Mouse (Mus musculus): ENCODE measurements around the gene Plek.

The Plek gene

DNA sequence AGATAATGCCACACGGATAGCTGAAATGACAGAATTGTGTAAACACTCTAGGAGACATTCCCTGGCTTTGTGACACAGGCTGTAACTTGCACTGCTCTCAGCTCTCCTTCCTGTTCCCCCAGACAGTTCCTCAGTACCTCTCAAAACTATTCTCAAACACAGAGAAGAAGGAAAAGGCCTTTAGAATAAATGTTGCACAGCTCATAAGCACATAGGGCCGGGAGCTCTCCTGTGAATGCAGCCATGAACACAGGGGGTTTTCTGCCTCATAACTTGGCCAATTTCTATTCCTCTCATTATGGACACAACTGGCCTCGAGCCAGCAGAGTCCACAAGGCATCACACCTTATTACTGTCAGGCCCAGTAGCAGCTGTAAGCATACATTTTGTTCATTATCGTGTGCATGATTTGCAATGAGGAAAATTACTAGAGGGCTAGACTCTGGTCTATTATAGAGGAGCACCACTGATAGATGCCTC is 110.2 kb downstream of the Plek start:
- no peak for DNase-seq

DNA sequence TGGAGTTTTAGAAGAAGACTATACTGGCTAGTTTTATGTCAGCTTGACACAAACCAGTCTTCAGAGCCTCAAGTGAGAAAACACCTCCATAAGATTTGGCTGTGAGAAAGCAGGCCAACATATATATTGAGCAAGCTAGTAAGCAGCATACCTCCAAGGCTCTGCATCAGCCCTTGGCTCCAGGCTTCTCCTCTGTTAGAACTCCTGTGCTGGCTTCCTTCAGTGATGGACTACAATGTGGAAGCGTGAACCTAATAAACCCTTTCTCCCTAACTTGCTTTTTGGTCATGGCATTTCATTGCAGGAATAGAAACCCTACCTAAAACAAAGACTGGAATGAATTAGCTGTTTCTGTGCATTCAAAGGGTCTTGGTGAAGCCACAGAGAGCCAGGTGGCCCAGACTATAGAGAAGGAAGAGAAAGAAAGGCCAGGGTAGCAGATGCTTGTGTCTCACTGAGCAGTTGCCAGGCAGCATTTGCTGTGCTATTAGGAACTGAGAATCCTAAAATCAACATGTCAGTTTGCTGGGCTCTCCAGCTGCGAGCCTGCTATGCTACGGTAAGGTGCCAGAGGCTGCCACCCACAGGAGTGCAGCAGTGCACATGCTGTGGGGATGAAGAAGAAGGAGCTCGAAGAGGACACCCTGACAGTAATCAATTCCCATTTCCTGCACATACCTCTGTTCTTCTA is 110.9 kb downstream of the Plek start:
- DNase-seq: no peak

DNA sequence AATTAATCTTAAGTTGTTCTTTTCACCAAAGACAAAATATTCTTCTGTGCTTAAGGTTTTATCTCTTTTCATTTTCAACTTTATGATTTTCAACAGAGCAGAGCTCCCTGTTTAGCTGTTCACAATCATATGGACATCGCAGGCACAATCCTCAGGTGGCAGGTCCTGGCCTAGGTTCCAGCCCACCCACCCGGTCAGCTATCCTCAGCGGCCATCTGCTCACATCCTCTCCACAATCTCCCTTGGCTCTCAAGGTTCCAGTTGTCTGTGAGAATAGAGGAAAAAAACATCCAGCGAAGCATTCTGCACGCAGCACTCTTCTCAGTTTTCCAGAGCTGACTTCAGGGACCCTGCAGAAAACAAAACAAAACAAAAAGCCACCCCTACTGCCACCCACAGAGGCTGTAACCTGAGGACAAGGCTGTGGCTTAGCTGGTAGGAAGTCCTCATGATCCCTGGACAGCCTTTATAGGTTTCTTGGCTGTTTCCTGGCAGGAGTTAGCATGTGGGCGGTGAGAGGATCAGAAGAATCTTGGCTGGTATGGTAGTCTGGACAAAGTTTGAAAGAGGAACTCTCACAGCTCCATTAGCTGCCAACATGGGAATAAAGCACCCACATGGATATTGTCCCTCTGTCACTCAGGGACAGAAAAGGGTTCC is 116.5 kb downstream of the Plek start:
- no peak for DNase-seq

DNA sequence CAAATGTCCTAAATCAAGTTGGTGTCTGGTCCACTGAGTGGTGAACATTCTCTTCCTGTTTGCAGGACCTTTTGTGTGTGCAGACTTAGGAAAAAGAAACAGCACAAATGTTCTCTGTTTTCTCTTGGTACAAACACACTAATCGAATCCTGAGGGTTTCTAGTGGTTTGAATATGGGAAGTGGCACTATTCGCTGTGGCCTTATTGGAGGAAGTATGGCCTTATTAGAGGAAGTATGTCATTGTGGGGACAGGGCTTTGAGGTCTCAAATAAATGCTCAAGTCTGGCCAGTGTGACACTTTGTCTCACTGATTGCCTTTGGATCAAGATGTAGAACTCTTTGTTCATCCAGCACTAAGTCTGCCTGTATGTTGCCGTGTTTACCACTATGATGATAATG is 120.0 kb downstream of the Plek start:
- DNase-seq: no peak
